Mouse (Mus musculus) left cerebral cortex, postnatal 25 days (tissue): ENCODE data around the gene Kif5c. TPM values are rescaled to one million over a fixed set of nuclear protein-coding genes. Genes with fewer than 3 reads are reported as not detected.
A peak's percentile ranks its signal among the peaks of the same experiment; 100 is the strongest.

Experiments
- DNase-seq, 2 experiments: peaks; one replicate each; pipeline ENCODE4 v3.0.0; 2022; ENCODE audit warnings: low spot score in 2 of 2, mixed read lengths in 1 of 2
- intact Hi-C: fragments of 180-260 bp; cut with DNase I; formaldehyde crosslinking; loops from one replicate; pipeline ENCODE4 v1.15.1; 2025
- total RNA-seq, 2 experiments: library from RNA; stranded (reverse); gene quantifications; 2 replicates each; pipeline ENCODE4 v1.2.3; 2021

Gene Kif5c
- total RNA-seq, 2 experiments from 2014 or later = 577 to 597 TPM

DNA sequence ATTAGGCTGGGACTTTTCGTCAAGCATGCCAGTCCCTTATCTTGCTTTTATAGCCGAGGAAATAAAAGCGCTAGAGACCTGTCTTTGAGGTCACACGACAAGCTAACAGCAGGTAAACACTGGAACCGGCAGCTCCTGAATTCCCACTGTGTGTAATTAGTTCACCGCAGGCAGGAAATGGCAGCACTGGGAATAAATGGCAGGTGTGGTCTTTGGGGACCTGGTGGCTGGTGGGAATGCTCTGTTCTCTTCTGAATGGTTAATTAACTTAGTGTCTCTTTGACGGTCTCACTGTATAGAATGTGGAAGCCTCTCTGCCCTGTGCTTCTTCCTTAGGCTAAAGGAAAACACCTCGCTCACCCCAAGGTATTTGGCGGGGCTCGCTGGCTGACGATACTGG is 192.3 kb downstream of the Kif5c start:
- intact Hi-C loops = no loop called here
- DNase-seq = no peak

DNA sequence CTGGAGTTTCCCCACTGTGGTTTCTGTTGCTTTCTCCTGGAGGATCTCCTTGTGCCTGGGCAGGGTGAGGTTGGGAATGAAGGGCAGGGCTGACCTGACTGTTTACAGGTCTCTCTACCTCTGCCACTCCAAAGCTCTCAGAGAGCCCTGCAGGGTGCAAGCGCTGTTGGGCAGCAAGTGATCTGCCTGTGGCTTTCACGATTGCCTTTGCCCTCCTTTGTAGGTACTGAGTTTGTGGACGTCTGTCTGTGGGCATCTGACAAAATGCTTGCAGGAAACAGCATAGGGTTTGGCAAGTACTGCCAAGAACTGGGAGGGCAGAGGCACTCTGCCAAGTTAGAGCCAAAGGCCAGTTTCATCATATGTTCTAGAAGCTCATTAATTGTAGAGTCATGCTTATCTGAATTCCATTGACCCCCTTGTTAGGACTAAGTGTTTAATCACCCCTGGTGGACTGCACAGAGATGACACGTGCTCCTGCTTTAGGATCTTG is 192.8 kb downstream of the Kif5c start:
- DNase-seq = no peak
- intact Hi-C loops = no loop called here

DNA sequence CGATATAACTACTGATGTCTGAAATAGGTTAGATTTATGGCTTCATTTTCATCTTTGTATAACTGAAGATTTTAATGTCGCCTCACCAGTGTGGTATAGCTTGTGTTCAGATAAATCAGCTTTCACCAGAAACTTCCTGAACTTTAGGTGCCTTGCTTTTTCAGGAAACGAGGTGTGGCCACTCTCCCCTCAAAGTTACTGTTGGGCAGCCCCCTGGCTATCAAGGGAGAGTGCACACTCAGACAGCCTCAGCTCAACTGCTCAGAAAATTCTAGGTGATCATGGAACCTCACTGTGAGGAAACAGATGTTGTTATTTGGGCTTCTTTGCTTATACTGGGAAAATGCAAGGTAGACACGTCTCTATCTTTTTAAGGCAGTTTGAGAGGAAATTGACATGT is 194.1 kb downstream of the Kif5c start:
- no peak for DNase-seq
- intact Hi-C loops = no loop called here

DNA sequence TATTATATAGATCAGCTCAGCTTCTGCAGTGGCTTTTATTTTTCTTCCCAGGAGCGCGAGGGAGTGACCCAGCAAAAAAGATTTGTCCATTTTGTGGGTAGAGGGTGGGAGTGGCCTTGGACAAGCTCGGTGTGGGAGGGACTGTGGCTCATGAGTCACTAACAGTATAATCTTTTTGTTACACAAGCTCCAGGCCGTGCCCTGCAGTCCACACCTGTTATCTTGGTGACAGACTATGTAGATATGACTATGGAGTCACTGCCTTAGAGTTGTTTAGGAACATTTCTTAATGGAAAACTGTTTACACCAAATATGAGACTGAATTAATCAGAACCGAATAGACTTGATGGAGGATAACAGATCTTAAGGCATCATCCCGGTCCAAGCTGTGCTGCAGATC is 194.9 kb downstream of the Kif5c start:
- intact Hi-C loops = no loop called here
- DNase-seq = no peak

DNA sequence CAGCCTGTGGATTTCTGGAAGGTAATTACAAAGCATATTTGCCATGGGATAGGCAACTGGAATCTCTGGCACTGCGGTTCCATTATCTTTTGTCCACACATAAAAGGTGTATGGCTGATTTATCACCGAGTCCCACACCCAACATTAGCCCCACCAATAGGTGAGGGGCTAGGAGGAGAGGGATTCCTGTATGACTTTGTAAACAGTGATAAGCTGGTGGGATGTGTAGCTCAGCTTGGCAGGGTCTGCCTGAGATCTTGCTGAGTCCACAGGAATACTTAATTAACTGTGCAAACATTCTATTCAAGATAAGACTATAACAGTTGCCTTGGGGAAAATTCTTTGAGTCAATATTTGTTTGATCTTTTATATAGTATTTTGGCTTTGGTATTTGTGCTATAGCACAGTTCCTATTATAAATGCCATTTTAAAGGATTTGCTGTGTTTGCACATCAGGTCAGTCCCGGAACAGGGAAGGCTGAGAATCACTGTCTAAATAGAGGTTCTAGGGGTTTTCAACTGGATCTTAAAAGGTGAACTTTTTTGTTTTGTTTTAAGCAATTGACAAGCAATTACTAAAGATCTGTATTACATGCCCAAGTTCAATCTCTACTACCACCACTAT is 196.7 kb downstream of the Kif5c start:
- DNase-seq = no peak
- intact Hi-C loops = no loop called here

DNA sequence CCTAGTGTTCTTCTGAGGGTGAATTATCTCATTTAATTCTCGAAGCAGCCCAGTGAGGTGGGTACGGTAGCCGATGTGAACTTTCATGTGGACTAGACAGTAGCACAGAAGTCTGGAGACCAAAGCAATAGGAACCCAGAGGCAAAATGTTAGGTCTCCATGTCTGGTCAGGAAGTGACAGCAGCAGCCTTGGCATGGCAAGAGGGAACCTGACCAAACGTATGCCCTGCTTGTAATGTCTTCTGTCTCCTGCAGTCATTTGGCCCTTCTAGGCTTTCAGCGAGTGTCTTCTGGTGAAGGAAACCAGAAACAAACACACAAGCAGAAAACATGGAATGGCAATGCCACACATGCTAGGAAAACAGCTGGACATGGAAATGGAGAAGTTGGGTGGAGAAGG is 197.5 kb downstream of the Kif5c start:
- intact Hi-C loops = no loop called here
- DNase-seq = no peak

DNA sequence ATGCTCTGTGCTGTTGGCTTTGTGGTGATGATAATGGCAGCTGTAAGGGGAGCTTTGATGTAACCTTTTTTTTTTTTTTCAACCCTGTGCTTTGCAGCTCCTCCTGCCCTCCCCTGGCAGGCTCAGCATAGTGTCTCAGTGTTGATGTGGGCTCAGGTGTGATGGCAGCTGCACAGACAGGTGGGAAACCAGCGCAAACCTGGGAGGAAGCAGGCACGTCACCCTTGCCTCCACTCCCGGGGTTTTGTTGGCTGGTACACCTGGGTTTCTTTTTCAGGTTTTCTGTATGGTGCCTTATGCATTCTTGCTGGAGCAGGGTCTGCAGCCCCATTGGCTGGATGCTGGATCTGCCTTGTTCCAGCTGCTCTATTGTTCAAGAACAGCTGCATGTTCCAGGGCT is 198.1 kb downstream of the Kif5c start:
- intact Hi-C loops = no loop called here
- no peak for DNase-seq

DNA sequence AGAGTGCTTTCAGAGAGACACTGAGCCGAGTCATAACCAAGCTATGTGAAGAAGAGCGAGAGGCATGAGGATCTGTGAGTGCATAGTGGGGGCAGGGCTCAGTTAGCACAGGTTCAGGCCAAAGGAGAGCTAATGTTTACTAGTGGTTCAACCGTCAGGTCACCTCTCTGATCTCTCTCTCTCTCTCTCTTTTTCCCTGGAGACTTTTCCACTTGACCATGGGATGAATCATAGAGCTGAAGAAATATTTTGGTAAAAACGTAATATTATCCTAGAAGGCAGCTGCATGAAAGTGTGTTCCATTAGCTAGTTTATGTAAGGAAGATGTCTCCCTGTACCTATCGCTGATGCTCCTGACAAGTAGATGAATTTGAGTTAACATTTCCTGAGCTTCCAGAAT is 199.0 kb downstream of the Kif5c start:
- no peak for DNase-seq
- intact Hi-C loops = no loop called here

DNA sequence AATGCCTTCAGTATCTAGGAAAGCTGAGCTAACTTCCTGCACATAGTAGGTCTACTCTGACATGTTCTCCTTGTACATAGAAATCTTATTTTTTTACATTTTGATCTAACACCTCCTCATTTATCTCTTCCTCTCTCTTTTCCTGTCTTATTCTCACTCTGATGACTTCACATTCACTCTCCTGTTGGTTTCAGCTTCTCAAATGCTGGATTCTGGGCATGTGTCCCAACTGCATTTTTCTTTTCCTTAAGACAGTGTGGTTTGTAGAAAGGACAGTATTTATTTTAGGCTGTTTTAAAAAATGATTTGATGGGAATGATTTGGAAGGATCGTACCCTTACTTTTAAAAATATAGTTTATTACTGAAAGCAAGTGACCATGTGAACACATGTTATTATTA is 203.2 kb downstream of the Kif5c start:
- intact Hi-C loops = no loop called here

More for the DNA sequence above, 203.2 kb downstream of the Kif5c start:
- peak in 1 of 2 experiments; percentile 71 for DNase-seq

Other genes with a start within 250 kb of the Kif5c start
- gene Epc2, start 167.8 kb upstream of the Kif5c start, total RNA-seq = 10 to 100 TPM; 53.1 to 59.2 TPM
- gene Lypd6b, start 168.4 kb downstream of the Kif5c start, total RNA-seq = 1 to 10 TPM; 8.1 to 8.6 TPM